Mouse (Mus musculus) liver, embryonic 14.5 days (tissue): ENCODE data around the gene She.

ENCODE experiments used
- CTCF ChIP-seq: IDR thresholded peaks from 2 replicates; pipeline ENCODE4 v1.5.1; 2016; ENCODE audit warnings: antibody characterized with exemption, low read depth, control low read depth
- EP300 ChIP-seq: IDR thresholded peaks from 2 replicates; pipeline ENCODE4 v1.6.1; 2016; ENCODE audit warnings: antibody characterized with exemption, low read depth

GRCm38 (mm10) chr3:89880036-89880851 is 49.1 kb downstream of the She start:
- TF ChIP-seq CTCF (no peak), EP300 (no peak)
